15 mouse cellular contexts compared by ENCODE assay signal in the genomic region with DNA sequence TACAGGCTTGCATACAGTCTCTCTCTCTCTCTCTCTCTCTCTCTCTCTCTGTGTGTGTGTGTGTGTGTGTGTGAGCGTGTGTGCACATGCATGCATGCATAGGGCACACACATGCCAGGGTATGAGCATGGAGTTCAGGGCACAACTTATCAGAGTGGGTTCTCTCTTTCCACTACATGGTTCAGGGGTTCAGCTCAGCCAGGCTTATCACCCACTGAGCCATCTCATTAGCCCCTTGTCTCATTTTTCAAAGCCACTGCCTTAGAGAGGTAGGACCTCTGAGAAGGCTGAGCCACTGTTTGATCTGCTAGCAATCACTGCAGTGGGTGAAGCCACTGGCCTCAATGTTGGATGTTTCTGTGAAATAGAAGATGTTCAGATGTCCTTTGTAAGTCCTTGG.
"Had no signal": no experiment of that assay in that cellular context is flagged by ENCODE, and none has a peak within 500 bp of the region (broad histone marks: within the 10 kb centered on the region; RNA-seq: fewer than 3 reads in every experiment).

No protein-coding gene starts in this region.

- H3K36me3 ChIP-seq: neural tube, embryonic 15.5 days; stomach, embryonic 15.5 days had no signal

- H3K4me3 ChIP-seq: neural tube, embryonic 15.5 days; stomach, embryonic 15.5 days had no signal

- DNase-seq: retina, postnatal 1 day; right cerebral cortex, adult 18-20 months; right cerebral cortex, postnatal 14 days; right cerebral cortex, postnatal 25 days; right cerebral cortex, postnatal 4 days; spleen, adult 18-20 months; thymus, adult 18-20 months; thymus, adult 2 months; thymus, postnatal 14 days; thymus, postnatal 25 days; thymus, postnatal 36 days; thymus, postnatal 4 days had no signal

- H3K27me3 ChIP-seq: neural tube, embryonic 15.5 days; stomach, embryonic 15.5 days had no signal

- H3K9ac ChIP-seq: neural tube, embryonic 15.5 days; stomach, embryonic 15.5 days had no signal

- H3K9me3 ChIP-seq: neural tube, embryonic 15.5 days; stomach, embryonic 15.5 days had no signal

- H3K27ac ChIP-seq: neural tube, embryonic 15.5 days; stomach, embryonic 15.5 days; stomach, postnatal 0 days had no signal

- H3K4me2 ChIP-seq: neural tube, embryonic 15.5 days; stomach, embryonic 15.5 days had no signal

- H3K4me1 ChIP-seq: neural tube, embryonic 15.5 days; stomach, embryonic 15.5 days had no signal
